Mouse (Mus musculus) forebrain, embryonic 11.5 days (tissue): ENCODE results near the gene Rfx2. TPM values are rescaled to one million over a fixed set of nuclear protein-coding genes. Genes with fewer than 3 reads are reported as not detected.

Source experiments
- ATAC-seq: fragments of 200-750 bp; cut with Nextera tagmentation; replicated peaks from 2 replicates; pipeline ENCODE4 v1.8.0; 2017; ENCODE audit warnings: moderate TSS enrichment; ENCODE audit not compliant: low FRiP score
- DNase-seq: peaks from one replicate; pipeline ENCODE4 v3.0.0-alpha.2; 2017; ENCODE audit warnings: low spot score
- H3K27ac ChIP-seq: fragments of 300-500 bp; sonication (generic); 2 replicates; pipeline ENCODE4 v1.5.1; 2014; ENCODE audit warnings: low read depth, low read length
- H3K27me3 ChIP-seq: fragments of 300-500 bp; sonication (generic); 2 replicates; pipeline ENCODE4 v1.6.1; 2014; ENCODE audit warnings: mild to moderate bottlenecking, low read length, mixed read lengths; ENCODE audit not compliant: control insufficient read depth, insufficient read depth
- H3K36me3 ChIP-seq: fragments of 300-500 bp; sonication (generic); 2 replicates; pipeline ENCODE4 v1.6.1; 2014; ENCODE audit warnings: mild to moderate bottlenecking, low read length, moderate library complexity, mixed read lengths; ENCODE audit not compliant: control insufficient read depth, insufficient read depth
- H3K4me1 ChIP-seq: fragments of 300-500 bp; sonication (generic); replicated peaks from 2 replicates; pipeline ENCODE4 v1.6.1; 2014; ENCODE audit warnings: low read length, mixed read lengths; ENCODE audit not compliant: control insufficient read depth, insufficient read depth
- H3K4me2 ChIP-seq: fragments of 300-500 bp; sonication (generic); 2 replicates; pipeline ENCODE4 v1.6.1; 2014; ENCODE audit warnings: low read depth, mild to moderate bottlenecking, low read length, moderate library complexity, mixed read lengths; ENCODE audit not compliant: severe bottlenecking
- H3K4me3 ChIP-seq: fragments of 300-500 bp; sonication (generic); 2 replicates; pipeline ENCODE4 v1.5.1; 2014; ENCODE audit warnings: low read depth, low read length
- H3K9ac ChIP-seq: fragments of 300-500 bp; sonication (generic); 2 replicates; pipeline ENCODE4 v1.6.1; 2014; ENCODE audit warnings: low read length
- H3K9me3 ChIP-seq: fragments of 300-500 bp; sonication (generic); 2 replicates; pipeline ENCODE4 v1.6.1; 2016; ENCODE audit warnings: low read length, mixed read lengths; ENCODE audit not compliant: control insufficient read depth
- WGBS: fragments of 180-500 bp; shearing (Covaris S2); extraction: QIAGEN DNeasy Blood & Tissue Kit; methylation state at CpG from one replicate; pipeline ENCODE4 v1.1.7; 2014; 5-methylcytosine and 5-hydroxymethylcytosine counted together
- polyA plus RNA-seq: library from polyadenylated mRNA; unstranded; fragments of >200 nt; fragmentation: Nextera tagmentation; extraction: Ambion mirVana; gene quantifications from 2 replicates; pipeline ENCODE4 v1.2.1, GENCODE M21; 2014

The Rfx2 gene
- polyA plus RNA-seq, 1 experiment from 2014 or later = 11.1 TPM

- 75% methylated on average over 15 of the region's 15 CpGs for WGBS
Measured at GRCm38 (mm10) chr17:56870287-56870953, 39.6 kb upstream of the Rfx2 start.

GRCm38 (mm10) chr17:56869481-56869977, 38.7 kb upstream of the Rfx2 start:
- Histone ChIP-seq H3K27ac (no peak overlapping the region), H3K36me3 (no peaks in the 10 kb centered on the region), H3K4me2 (no peak overlapping the region), H3K9me3 (no peaks in the 10 kb centered on the region), H3K4me1 (no peaks in the 10 kb centered on the region), H3K4me3 (no peak overlapping the region), H3K9ac (no peak overlapping the region), H3K27me3 (no peaks in the 10 kb centered on the region)
- ATAC-seq (no peak), DNase-seq (no peak)
- WGBS = 57% methylated on average over 9 of the region's 9 CpGs

More at GRCm38 (mm10) chr17:56870287-56870953, 39.6 kb upstream of the Rfx2 start:
- no peak for DNase-seq
- no peaks in the 10 kb centered on the region for H3K36me3 ChIP-seq
- H3K9ac ChIP-seq = no peak overlapping the region
- no peak overlapping the region for H3K4me3 ChIP-seq
- no peak overlapping the region for H3K27ac ChIP-seq
- H3K4me2 ChIP-seq = no peak overlapping the region
- no peaks in the 10 kb centered on the region for H3K9me3 ChIP-seq
- ATAC-seq = no peak
- H3K27me3 ChIP-seq = no peaks in the 10 kb centered on the region
- no peaks in the 10 kb centered on the region for H3K4me1 ChIP-seq

- Histone ChIP-seq H3K4me3 (no peak overlapping the region), H3K4me2 (no peak overlapping the region), H3K9me3 (no peaks in the 10 kb centered on the region), H3K36me3 (no peaks in the 10 kb centered on the region), H3K9ac (no peak overlapping the region), H3K4me1 (no peaks in the 10 kb centered on the region), H3K27me3 (no peaks in the 10 kb centered on the region), H3K27ac (no peak overlapping the region)
- no peak for ATAC-seq
- 88% methylated on average over 7 of the region's 7 CpGs for WGBS
- no peak for DNase-seq
Measured at GRCm38 (mm10) chr17:56866071-56866470, 35.3 kb upstream of the Rfx2 start.

- no peaks in the 10 kb centered on the region for H3K4me1 ChIP-seq
- H3K27ac ChIP-seq = no peak overlapping the region
- no peaks in the 10 kb centered on the region for H3K36me3 ChIP-seq
- H3K9ac ChIP-seq = no peak overlapping the region
- H3K9me3 ChIP-seq = no peaks in the 10 kb centered on the region
- H3K4me3 ChIP-seq = no peak overlapping the region
- no peak for DNase-seq
- H3K4me2 ChIP-seq = no peak overlapping the region
- no peaks in the 10 kb centered on the region for H3K27me3 ChIP-seq
- ATAC-seq = no peak
- WGBS = 58% methylated on average over 3 of the region's 3 CpGs
Measured at GRCm38 (mm10) chr17:56861197-56861596, 30.4 kb upstream of the Rfx2 start.

GRCm38 (mm10) chr17:56858922-56859321, 28.1 kb upstream of the Rfx2 start:
- no peaks in the 10 kb centered on the region for H3K4me1 ChIP-seq
- H3K9me3 ChIP-seq = no peaks in the 10 kb centered on the region
- 64% methylated on average over 7 of the region's 7 CpGs for WGBS
- no peak overlapping the region for H3K4me2 ChIP-seq
- no peak overlapping the region for H3K4me3 ChIP-seq
- no peaks in the 10 kb centered on the region for H3K27me3 ChIP-seq
- H3K9ac ChIP-seq = no peak overlapping the region
- no peak for DNase-seq
- no peak for ATAC-seq
- no peaks in the 10 kb centered on the region for H3K36me3 ChIP-seq
- no peak overlapping the region for H3K27ac ChIP-seq

GRCm38 (mm10) chr17:56858216-56858615, 27.4 kb upstream of the Rfx2 start:
- Histone ChIP-seq H3K4me2 (no peak overlapping the region), H3K27me3 (no peaks in the 10 kb centered on the region), H3K9me3 (no peaks in the 10 kb centered on the region), H3K4me1 (no peaks in the 10 kb centered on the region), H3K4me3 (no peak overlapping the region), H3K9ac (no peak overlapping the region), H3K27ac (no peak overlapping the region), H3K36me3 (no peaks in the 10 kb centered on the region)
- 57% methylated on average over 4 of the region's 4 CpGs for WGBS
- peak; percentile 80 for DNase-seq
- no peak for ATAC-seq

GRCm38 (mm10) chr17:56855421-56855820, 24.6 kb upstream of the Rfx2 start:
- H3K9ac ChIP-seq = no peak overlapping the region
- 87% methylated on average over 3 of the region's 3 CpGs for WGBS
- ATAC-seq (no peak), DNase-seq (no peak)
- no peaks in the 10 kb centered on the region for H3K9me3 ChIP-seq
- no peak overlapping the region for H3K4me2 ChIP-seq
- no peaks in the 10 kb centered on the region for H3K27me3 ChIP-seq
- H3K4me1 ChIP-seq = no peaks in the 10 kb centered on the region
- H3K4me3 ChIP-seq = no peak overlapping the region
- no peak overlapping the region for H3K27ac ChIP-seq
- H3K36me3 ChIP-seq = no peaks in the 10 kb centered on the region

GRCm38 (mm10) chr17:56851167-56851566, 20.4 kb upstream of the Rfx2 start:
- Histone ChIP-seq H3K27me3 (no peaks in the 10 kb centered on the region), H3K27ac (no peak overlapping the region), H3K9me3 (no peaks in the 10 kb centered on the region), H3K36me3 (no peaks in the 10 kb centered on the region), H3K4me2 (no peak overlapping the region), H3K4me3 (no peak overlapping the region), H3K4me1 (no peaks in the 10 kb centered on the region), H3K9ac (no peak overlapping the region)
- WGBS = 72% methylated on average over 3 of the region's 3 CpGs
- DNase-seq (no peak), ATAC-seq (no peak)

GRCm38 (mm10) chr17:56849710-56850109, 18.9 kb upstream of the Rfx2 start:
- H3K4me2 ChIP-seq = no peak overlapping the region
- no peak overlapping the region for H3K4me3 ChIP-seq
- H3K4me1 ChIP-seq = no peaks in the 10 kb centered on the region
- no peak overlapping the region for H3K27ac ChIP-seq
- WGBS = 87% methylated on average over 13 of the region's 13 CpGs
- no peaks in the 10 kb centered on the region for H3K36me3 ChIP-seq
- H3K27me3 ChIP-seq = no peaks in the 10 kb centered on the region
- ATAC-seq = no peak
- no peak for DNase-seq
- no peaks in the 10 kb centered on the region for H3K9me3 ChIP-seq
- no peak overlapping the region for H3K9ac ChIP-seq
